21 mouse cellular contexts compared by ENCODE assay signal in genomic region chr7:126523316-126523715, GRCm38 (mm10). TPM values are rescaled to one million over a fixed set of nuclear protein-coding genes. Genes with fewer than 3 reads are reported as not detected.
DNase-seq lines count a peak whose midpoint lies in the region; ATAC-seq and TF ChIP-seq lines count a peak whose summit lies in the region.
"Had no signal": no experiment of that assay in that cellular context is flagged by ENCODE, and none has a peak within 500 bp of the region (broad histone marks: within the 10 kb centered on the region; RNA-seq: fewer than 3 reads in every experiment).

No protein-coding gene starts in this region.

- no peaks in the 10 kb centered on the region for H3K9me3 ChIP-seq in lung, postnatal 0 days (ENCODE audit: low read length)
- H3K9me3 ChIP-seq: G1E had no signal

- H3K4me2 ChIP-seq in lung, postnatal 0 days (replicated peaks; ENCODE audit: low read depth, low read length): no peak overlapping the region

- H3K36me3 ChIP-seq in lung, postnatal 0 days (ENCODE audit: insufficient read depth, low read length): no peaks in the 10 kb centered on the region
- H3K36me3 ChIP-seq: G1E had no signal

- TF ChIP-seq EP300 in lung, postnatal 0 days (IDR thresholded peaks at IDR 0.05): no peak

- no peak overlapping the region for H3K27ac ChIP-seq in lung, postnatal 0 days (ENCODE audit: low read length)

- no peak overlapping the region for H3K4me3 ChIP-seq in lung, postnatal 0 days (ENCODE audit: low read depth, low read length)

- TF ChIP-seq CTCF in lung, postnatal 0 days (IDR thresholded peaks at IDR 0.05): no peak

- no peaks in the 10 kb centered on the region for H3K4me1 ChIP-seq in lung, postnatal 0 days (ENCODE audit: insufficient read depth, low read depth, low read length)

- DNase-seq in lung, postnatal 0 days (ENCODE audit: low spot score): no peak
- no peak for DNase-seq in lung, postnatal 4 days
- peak; percentile 51 for DNase-seq in lung, postnatal 25 days (ENCODE audit: low spot score)
- no peak for DNase-seq in lung, postnatal 10 days
- DNase-seq in lung, postnatal 36 days: peak; percentile 54
- DNase-seq in lung, postnatal 14 days: no peak
- DNase-seq: adrenal gland, adult 2 months; adrenal gland, adult 8-10 months; adrenal gland, postnatal 10 days; adrenal gland, postnatal 14 days; adrenal gland, postnatal 25 days; adrenal gland, postnatal 36 days; B cell, adult 2 months; cerebellum, adult 11 months; cerebellum, adult 11-12 months; cerebellum, adult 18-20 months had no signal

- H3K27me3 ChIP-seq in lung, postnatal 0 days (replicated peaks; ENCODE audit: insufficient read depth, low read length): no peaks in the 10 kb centered on the region
- H3K27me3 ChIP-seq: CH12.LX had no signal

- WGBS in lung, postnatal 0 days: 53% methylated on average over 3 of the region's 3 CpGs

- H3K9ac ChIP-seq in lung, postnatal 0 days (replicated peaks; ENCODE audit: low read depth): no peak overlapping the region

- ATAC-seq in lung, postnatal 0 days: peak; percentile 43; the same call in 1 of the 2 replicates
- ATAC-seq: activated CD4-positive, CD25-positive, alpha-beta regulatory T cell, adult 4 months; CD4-positive, CD25-positive, alpha-beta regulatory T cell, adult 4 months; Patski had no signal

RNA-seq across cellular contexts. Expression of gene Atxn2l, which starts 20.1 kb away (rescaled TPM):
- 22.1 and 24.5 TPM in 2 replicates for polyA plus RNA-seq in lung, postnatal 0 days (2015; fragmentation: Nextera tagmentation; extraction: Ambion mirVana)

RNA-seq across cellular contexts. Expression of gene Tufm, which starts 36.2 kb away (rescaled TPM):
- polyA plus RNA-seq in lung, postnatal 0 days (2015; fragmentation: Nextera tagmentation; extraction: Ambion mirVana): 47.3 and 49.7 TPM in 2 replicates

RNA-seq across cellular contexts. Expression of gene Eif3c, which starts 42.9 kb away (rescaled TPM):
- polyA plus RNA-seq in lung, postnatal 0 days (2015; fragmentation: Nextera tagmentation; extraction: Ambion mirVana): 141 and 154 TPM in 2 replicates

RNA-seq across cellular contexts. Expression of gene Sh2b1, which starts 48.1 kb away (rescaled TPM):
- polyA plus RNA-seq in lung, postnatal 0 days (2015; fragmentation: Nextera tagmentation; extraction: Ambion mirVana): 25.6 and 28.6 TPM in 2 replicates

Comparison
In these comparisons a context has a peak if more than half of its experiments do, and no peak if none do; other contexts are left out.
1. DNase-seq: peak in lung, postnatal 25 days (single experiment) and lung, postnatal 36 days (single experiment); none in lung, postnatal 0 days (single experiment), lung, postnatal 4 days (0 of 2), lung, postnatal 10 days (single experiment) and lung, postnatal 14 days (single experiment).